Mouse (Mus musculus) MEL (cell line): ENCODE data around the gene Srarp. TPM values are rescaled to one million over a fixed set of nuclear protein-coding genes. Genes with fewer than 3 reads are reported as not detected.

Experiments
- DNase-seq: peaks from one replicate; pipeline ENCODE4 v3.0.0; 2011; ENCODE audit warnings: low read depth, low spot score
- H3K27ac ChIP-seq: 2 replicates; pipeline ENCODE4 v1.5.1; 2012; ENCODE audit warnings: low read depth, mild to moderate bottlenecking, control low read depth, low read length, moderate library complexity; ENCODE audit not compliant: control insufficient read depth
- H3K27me3 ChIP-seq, 2 experiments: fragments of 150-350 bp in 1 of 2; sonication (generic) in 1 of 2; 2 replicates each; pipeline ENCODE4 v1.6.1; 2012; ENCODE audit warnings: low read length in 2 of 2, mild to moderate bottlenecking in 2 of 2, improper control_type of control experiment in 1 of 2, moderate library complexity in 1 of 2; ENCODE audit not compliant: insufficient read depth in 2 of 2, control insufficient read depth in 1 of 2
- H3K36me3 ChIP-seq, 2 experiments: 2 replicates each; pipeline ENCODE4 v1.6.1; 2012 to 2014; ENCODE audit warnings: low read length in 2 of 2, improper control_type of control experiment in 1 of 2, inconsistent platforms in 1 of 2, mild to moderate bottlenecking in 1 of 2; ENCODE audit not compliant: insufficient read depth in 2 of 2, control insufficient read depth in 1 of 2
- H3K4me1 ChIP-seq, 2 experiments: fragments of 150-350 bp in 1 of 2; sonication (generic) in 1 of 2; 2 replicates each; pipeline ENCODE4 v1.6.1; 2012; ENCODE audit warnings: low read length in 2 of 2, improper control_type of control experiment in 1 of 2, mild to moderate bottlenecking in 1 of 2; ENCODE audit not compliant: insufficient read depth in 2 of 2, control insufficient read depth in 1 of 2
- H3K4me3 ChIP-seq, 2 experiments: fragments of 150-350 bp in 1 of 2; sonication (generic) in 1 of 2; 2 replicates each; pipeline ENCODE4 v1.5.1; 2012; ENCODE audit warnings: low read depth in 2 of 2, low read length in 2 of 2, mild to moderate bottlenecking in 2 of 2, moderate library complexity in 2 of 2, control low read depth in 1 of 2, improper control_type of control experiment in 1 of 2; ENCODE audit not compliant: control insufficient read depth in 1 of 2, insufficient read depth in 1 of 2
- H3K79me2 ChIP-seq: 2 replicates; pipeline ENCODE4 v1.6.1; 2012; ENCODE audit warnings: mild to moderate bottlenecking, low read length, moderate library complexity; ENCODE audit not compliant: control insufficient read depth, poor library complexity, insufficient read depth
- H3K9ac ChIP-seq: 2 replicates; pipeline ENCODE4 v1.6.1; 2012; ENCODE audit warnings: low read depth, mild to moderate bottlenecking, control low read depth, low read length, moderate library complexity; ENCODE audit not compliant: control insufficient read depth, poor library complexity, severe bottlenecking
- H3K9me3 ChIP-seq: fragments of 150-350 bp; sonication (generic); replicated peaks from 2 replicates; pipeline ENCODE4 v1.6.1; 2012; ENCODE audit warnings: mild to moderate bottlenecking, low read length, improper control_type of control experiment, moderate library complexity; ENCODE audit not compliant: insufficient read depth
- CHD1 ChIP-seq: IDR thresholded peaks from 2 replicates; pipeline ENCODE4 v1.6.1; 2012; ENCODE audit warnings: low read depth, mild to moderate bottlenecking, inconsistent platforms, low read length, improper control_type of control experiment
- CHD2 ChIP-seq: IDR thresholded peaks from 2 replicates; pipeline ENCODE4 v1.6.1; 2011; ENCODE audit warnings: low read length, improper control_type of control experiment
- CTCF ChIP-seq, 3 experiments: IDR thresholded peaks in 2 of 3; conservative IDR thresholded peaks in 1 of 3; 2 replicates each; pipeline ENCODE4 v1.5.1; 2011 to 2012; ENCODE audit warnings: low read length in 3 of 3, low read depth in 2 of 3, mild to moderate bottlenecking in 2 of 3, improper control_type of control experiment in 1 of 3, inconsistent platforms in 1 of 3, mixed read lengths in 1 of 3, moderate library complexity in 1 of 3; ENCODE audit not compliant: control insufficient read depth in 1 of 3, insufficient read depth in 1 of 3, poor library complexity in 1 of 3, severe bottlenecking in 1 of 3
- ELF1 ChIP-seq: IDR thresholded peaks from 2 replicates; pipeline ENCODE4 v1.6.1; 2014; ENCODE audit warnings: low read depth, mild to moderate bottlenecking, inconsistent platforms, low read length, improper control_type of control experiment, moderate library complexity
- EP300 ChIP-seq, 2 experiments: IDR thresholded peaks; 2 replicates each; pipeline ENCODE4 v1.6.1; 2011; ENCODE audit warnings: improper control_type of control experiment in 2 of 2, low read length in 2 of 2, low read depth in 1 of 2, mild to moderate bottlenecking in 1 of 2
- GABPA ChIP-seq: IDR thresholded peaks from 2 replicates; pipeline ENCODE4 v1.6.1; 2012; ENCODE audit warnings: low read depth, mild to moderate bottlenecking, inconsistent platforms, low read length, improper control_type of control experiment, moderate library complexity
- JUND ChIP-seq: IDR thresholded peaks from 2 replicates; pipeline ENCODE4 v1.6.1; 2011; ENCODE audit warnings: low read depth, mild to moderate bottlenecking, improper control_type of control experiment, low read length
- KAT2A ChIP-seq: conservative IDR thresholded peaks from 2 replicates; pipeline ENCODE4 v1.6.1; 2012; ENCODE audit warnings: low read depth, low read length, improper control_type of control experiment, inconsistent platforms
- MAZ ChIP-seq: IDR thresholded peaks from 2 replicates; pipeline ENCODE4 v1.6.1; 2012; ENCODE audit warnings: low read depth, mild to moderate bottlenecking, inconsistent platforms, low read length, improper control_type of control experiment
- MYC ChIP-seq: IDR thresholded peaks from 2 replicates; pipeline ENCODE4 v1.6.1; 2011; ENCODE audit warnings: low read depth, mild to moderate bottlenecking, low read length, improper control_type of control experiment, moderate library complexity
- NRF1 ChIP-seq: IDR thresholded peaks from 2 replicates; pipeline ENCODE4 v1.6.1; 2014; ENCODE audit warnings: low read depth, mild to moderate bottlenecking, inconsistent platforms, low read length, improper control_type of control experiment, moderate library complexity; ENCODE audit not compliant: poor library complexity, insufficient read depth, severe bottlenecking
- POLR2A ChIP-seq, 2 experiments: IDR thresholded peaks; 2 replicates each; pipeline ENCODE4 v1.6.1; 2011 to 2012; ENCODE audit warnings: low read length in 2 of 2, mild to moderate bottlenecking in 2 of 2, control low read depth in 1 of 2, improper control_type of control experiment in 1 of 2, low read depth in 1 of 2, moderate library complexity in 1 of 2; ENCODE audit not compliant: control insufficient read depth in 1 of 2, insufficient read depth in 1 of 2, poor library complexity in 1 of 2
- POLR2AphosphoS2 ChIP-seq: IDR thresholded peaks from 2 replicates; pipeline ENCODE4 v1.6.1; 2011; ENCODE audit warnings: low read length, improper control_type of control experiment
- RAD21 ChIP-seq: IDR thresholded peaks from 2 replicates; pipeline ENCODE4 v1.6.1; 2011; ENCODE audit warnings: mild to moderate bottlenecking, low read depth, low read length, improper control_type of control experiment
- RCOR1 ChIP-seq: IDR thresholded peaks from 2 replicates; pipeline ENCODE4 v1.6.1; 2012; ENCODE audit warnings: low read depth, mild to moderate bottlenecking, inconsistent platforms, low read length, improper control_type of control experiment
- SIN3A ChIP-seq: IDR thresholded peaks from 2 replicates; pipeline ENCODE4 v1.6.1; 2012; ENCODE audit warnings: low read length, improper control_type of control experiment, inconsistent platforms
- USF2 ChIP-seq, 2 experiments: IDR thresholded peaks; 2 replicates each; pipeline ENCODE4 v1.6.1; 2011 to 2012; ENCODE audit warnings: improper control_type of control experiment in 2 of 2, low read length in 2 of 2, borderline replicate concordance in 1 of 2, inconsistent platforms in 1 of 2, low read depth in 1 of 2, mild to moderate bottlenecking in 1 of 2; ENCODE audit not compliant: insufficient read depth in 1 of 2
- ZKSCAN1 ChIP-seq: IDR thresholded peaks from 2 replicates; pipeline ENCODE4 v1.6.1; 2012; ENCODE audit warnings: low read depth, mild to moderate bottlenecking, inconsistent platforms, low read length, improper control_type of control experiment, moderate library complexity
- ZNF384 ChIP-seq: IDR thresholded peaks from 2 replicates; pipeline ENCODE4 v1.6.1; 2012; ENCODE audit warnings: low read depth, mild to moderate bottlenecking, inconsistent platforms, low read length, improper control_type of control experiment
- polyA plus RNA-seq, 2 experiments: library from polyadenylated mRNA; stranded (reverse) in 1 of 2; unstranded in 1 of 2; fragments of >175 nt in 1 of 2; fragments of >200 nt in 1 of 2; gene quantifications; 2 replicates each; pipeline versions ENCODE4 v1.2.1 to v1.2.4; 2012; ENCODE audit warnings: low replicate concordance in 2 of 2, low read depth in 1 of 2; ENCODE audit not compliant: insufficient read length in 2 of 2, insufficient read depth in 1 of 2, missing spikeins in 1 of 2
- total RNA-seq: library from RNA; depleted of rRNA; stranded (reverse); fragments of 300-350 nt; gene quantifications from 2 replicates; pipeline ENCODE4 v1.2.3, GENCODE M21; 2012

The Srarp gene
- total and polyA plus RNA-seq, 3 experiments = not detected

- TF ChIP-seq GABPA (no peak), KAT2A (no peak), RAD21 (peak; percentile 84), JUND (no peak), MAZ (no peak), ZKSCAN1 (no peak)
Measured at GRCm38 (mm10) chr4:141404518-141405313, 31.2 kb downstream of the Srarp start (continued).

DNA sequence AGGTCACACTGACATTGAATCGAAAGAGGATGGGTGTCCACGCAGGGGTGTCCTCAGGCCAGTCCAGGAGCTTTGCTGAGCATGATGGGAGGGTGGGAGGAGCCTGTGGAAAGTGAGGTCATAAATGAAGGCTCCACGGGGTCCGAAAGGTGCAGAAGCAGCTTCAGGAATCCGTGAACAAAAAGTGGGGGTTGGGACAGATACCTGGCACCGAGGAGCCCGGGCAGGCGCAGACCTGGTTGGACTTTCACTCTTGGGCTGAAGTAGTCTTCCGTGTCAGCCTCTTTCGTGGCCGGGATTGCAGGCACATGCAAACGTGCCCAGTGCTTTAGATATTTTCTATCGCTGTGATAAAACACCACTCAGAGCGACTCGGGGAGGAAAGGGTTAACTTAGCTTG lies 35.7 kb downstream of the Srarp start:
- Histone ChIP-seq H3K4me1 (no peaks in the 10 kb centered on the region), H3K27me3 (peaks cover 0 to 3% of the 10 kb centered on the region in 2 experiments; a peak in 2 of 4 replicates), H3K4me3 (no peak overlapping the region), H3K36me3 (no peaks in the 10 kb centered on the region), H3K79me2 (no peaks in the 10 kb centered on the region), H3K27ac (no peak overlapping the region), H3K9me3 (no peaks in the 10 kb centered on the region), H3K9ac (no peak overlapping the region)
- TF ChIP-seq CHD1 = no peak
- no peak for TF ChIP-seq ELF1
- no peak for TF ChIP-seq RCOR1
- TF ChIP-seq JUND = no peak
- TF ChIP-seq SIN3A = no peak
- TF ChIP-seq MAZ = no peak
- no peak for TF ChIP-seq MYC
- no peak for TF ChIP-seq EP300 (IDR thresholded peaks at IDR 0.05; ENCODE audit: low read depth in 1 of 2, low read length in 2 of 2)
- TF ChIP-seq GABPA = no peak
- no peak for TF ChIP-seq CHD2
- no peak for TF ChIP-seq NRF1
- no peak for TF ChIP-seq USF2 (IDR thresholded peaks at IDR 0.05; ENCODE audit: borderline replicate concordance in 1 of 2, insufficient read depth in 1 of 2, low read depth in 1 of 2, low read length in 2 of 2)
- no peak for TF ChIP-seq POLR2A (IDR thresholded peaks at IDR 0.05; ENCODE audit: control insufficient read depth in 1 of 2, insufficient read depth in 1 of 2, low read depth in 1 of 2, low read length in 2 of 2, poor library complexity in 1 of 2)
- TF ChIP-seq CTCF (IDR thresholded peaks at IDR 0.05 in 2 of 3, conservative IDR thresholded peaks at IDR 0.05 in 1 of 3; ENCODE audit: control insufficient read depth in 1 of 3, insufficient read depth in 1 of 3, low read depth in 2 of 3, low read length in 3 of 3, poor library complexity in 1 of 3, severe bottlenecking in 1 of 3) = no peak
- TF ChIP-seq ZKSCAN1 = no peak
- no peak for TF ChIP-seq POLR2AphosphoS2
- TF ChIP-seq ZNF384 = no peak
- no peak for DNase-seq
